Mouse (Mus musculus) E14TG2a.4 (cell line): ENCODE results near the gene Xpot.

Experiments used
- H3K27me3 ChIP-seq: 2 replicates; pipeline ENCODE4 v1.6.1; 2014; ENCODE audit warnings: low read length, control low read depth; ENCODE audit not compliant: insufficient read depth
- H3K36me3 ChIP-seq: 2 replicates; pipeline ENCODE4 v1.6.1; 2014; ENCODE audit warnings: low read length, control low read depth; ENCODE audit not compliant: insufficient read depth
- H3K4me1 ChIP-seq: replicated peaks from 2 replicates; pipeline ENCODE4 v1.6.1; 2014; ENCODE audit warnings: low read depth, low read length, control low read depth
- H3K4me3 ChIP-seq: replicated peaks from 2 replicates; pipeline ENCODE4 v1.5.1; 2014; ENCODE audit warnings: mild to moderate bottlenecking, low read length
- H3K9me3 ChIP-seq: 2 replicates; pipeline ENCODE4 v1.6.1; 2014; ENCODE audit warnings: low read length, control low read depth
- CTCF ChIP-seq: conservative IDR thresholded peaks from 2 replicates; pipeline ENCODE4 v1.5.1; 2014; ENCODE audit warnings: low read length
- NANOG ChIP-seq: IDR thresholded peaks from 2 replicates; pipeline ENCODE4 v1.6.1; 2014; ENCODE audit warnings: borderline replicate concordance, low read length, mixed read lengths
- POU5F1 ChIP-seq: IDR thresholded peaks from 2 replicates; pipeline ENCODE4 v1.6.1; 2014; ENCODE audit warnings: low read length, borderline replicate concordance

Gene Xpot

GRCm38 (mm10) chr10:121586675-121587370 is 39.3 kb downstream of the Xpot start, which contains the start of gene Tbk1:
TSS of gene Tbk1 (minus strand) at chr10:121586787.
- TF ChIP-seq NANOG (no peak), CTCF (no peak), POU5F1 (no peak)
- H3K4me3 ChIP-seq, result peak within 1 kb of the TSS; percentile 88
- H3K4me1 ChIP-seq, result peaks cover 36% of the 10 kb centered on the region
- H3K36me3 ChIP-seq, result peaks cover 63% of the 10 kb centered on the region
- no peaks in the 10 kb centered on the region for H3K27me3 ChIP-seq
- no peaks in the 10 kb centered on the region for H3K9me3 ChIP-seq

- Histone ChIP-seq H3K4me3 (peak overlapping the region; percentile 88), H3K9me3 (no peaks in the 10 kb centered on the region), H3K36me3 (peaks cover 62% of the 10 kb centered on the region), H3K27me3 (no peaks in the 10 kb centered on the region), H3K4me1 (peaks cover 30% of the 10 kb centered on the region)
- TF ChIP-seq POU5F1 (no peak), CTCF (no peak), NANOG (no peak)
Measured at GRCm38 (mm10) chr10:121585791-121586642, 40.1 kb downstream of the Xpot start.

- Histone ChIP-seq H3K36me3 (peaks cover 59% of the 10 kb centered on the region), H3K4me1 (peaks cover 28% of the 10 kb centered on the region), H3K4me3 (peak overlapping the region; percentile 88), H3K9me3 (no peaks in the 10 kb centered on the region), H3K27me3 (no peaks in the 10 kb centered on the region)
- TF ChIP-seq CTCF (no peak), POU5F1 (no peak), NANOG (no peak)
Measured at GRCm38 (mm10) chr10:121585056-121585790, 40.9 kb downstream of the Xpot start.

- no peak for TF ChIP-seq POU5F1
- TF ChIP-seq NANOG, result no peak
- no peak overlapping the region for H3K4me3 ChIP-seq
- peaks cover 28% of the 10 kb centered on the region for H3K4me1 ChIP-seq
- no peaks in the 10 kb centered on the region for H3K9me3 ChIP-seq
- H3K27me3 ChIP-seq, result no peaks in the 10 kb centered on the region
- peaks cover 48% of the 10 kb centered on the region for H3K36me3 ChIP-seq
Measured at GRCm38 (mm10) chr10:121584033-121584432, 42.1 kb downstream of the Xpot start.

- no peaks in the 10 kb centered on the region for H3K9me3 ChIP-seq
- H3K4me3 ChIP-seq, result no peak overlapping the region
- no peaks in the 10 kb centered on the region for H3K27me3 ChIP-seq
- peaks cover 28% of the 10 kb centered on the region for H3K4me1 ChIP-seq
- peaks cover 48% of the 10 kb centered on the region for H3K36me3 ChIP-seq
- TF ChIP-seq POU5F1, result no peak
- no peak for TF ChIP-seq NANOG
- TF ChIP-seq CTCF, result no peak
Measured at GRCm38 (mm10) chr10:121583016-121583415, 43.1 kb downstream of the Xpot start.

- Histone ChIP-seq H3K4me1 (peaks cover 26% of the 10 kb centered on the region), H3K4me3 (no peak overlapping the region), H3K36me3 (peaks cover 50% of the 10 kb centered on the region), H3K27me3 (no peaks in the 10 kb centered on the region), H3K9me3 (no peaks in the 10 kb centered on the region)
- TF ChIP-seq NANOG (no peak), POU5F1 (no peak), CTCF (no peak)
Measured at GRCm38 (mm10) chr10:121582287-121582686, 43.8 kb downstream of the Xpot start.

GRCm38 (mm10) chr10:121581405-121581804 is 44.7 kb downstream of the Xpot start:
- peaks cover 51% of the 10 kb centered on the region for H3K36me3 ChIP-seq
- TF ChIP-seq CTCF (no peak), NANOG (no peak), POU5F1 (no peak)
- H3K27me3 ChIP-seq, result no peaks in the 10 kb centered on the region
- H3K9me3 ChIP-seq, result no peaks in the 10 kb centered on the region
- H3K4me3 ChIP-seq, result no peak overlapping the region
- H3K4me1 ChIP-seq, result peaks cover 22% of the 10 kb centered on the region

GRCm38 (mm10) chr10:121580381-121580780 is 45.8 kb downstream of the Xpot start:
- peaks cover 61% of the 10 kb centered on the region for H3K36me3 ChIP-seq
- no peak overlapping the region for H3K4me3 ChIP-seq
- peaks cover 14% of the 10 kb centered on the region for H3K4me1 ChIP-seq
- TF ChIP-seq CTCF (no peak), POU5F1 (no peak), NANOG (no peak)
- no peaks in the 10 kb centered on the region for H3K9me3 ChIP-seq
- H3K27me3 ChIP-seq, result no peaks in the 10 kb centered on the region
